Mouse (Mus musculus) thymus, adult 2 months (tissue): Measurements from ENCODE around the gene Pla2g4a. TPM values are rescaled to one million over a fixed set of nuclear protein-coding genes. Genes with fewer than 3 reads are reported as not detected.
A peak's percentile ranks its signal among the peaks of the same experiment; 100 is the strongest.

ENCODE experiments used
- DNase-seq: peaks from one replicate; pipeline ENCODE4 v3.0.0; 2021
- H3K27ac ChIP-seq: fragments of 200-500 bp; 2 replicates; pipeline ENCODE4 v1.5.1; 2012; ENCODE audit warnings: low read length, control low read depth; ENCODE audit not compliant: control insufficient read depth, insufficient read depth
- H3K27me3 ChIP-seq: fragments of 200-500 bp; 2 replicates; pipeline ENCODE4 v1.6.1; 2012; ENCODE audit warnings: mild to moderate bottlenecking, low read length, moderate library complexity, mixed read lengths; ENCODE audit not compliant: control insufficient read depth, insufficient read depth
- H3K36me3 ChIP-seq: fragments of 200-500 bp; 2 replicates; pipeline ENCODE4 v1.6.1; 2012; ENCODE audit warnings: mild to moderate bottlenecking, low read length, moderate library complexity; ENCODE audit not compliant: control insufficient read depth, insufficient read depth
- H3K4me1 ChIP-seq: fragments of 200-500 bp; replicated peaks from 2 replicates; pipeline ENCODE4 v1.6.1; 2012; ENCODE audit warnings: low read length; ENCODE audit not compliant: control insufficient read depth, insufficient read depth
- H3K4me3 ChIP-seq: fragments of 200-500 bp; 2 replicates; pipeline ENCODE4 v1.5.1; 2012; ENCODE audit warnings: mild to moderate bottlenecking, low read length, control low read depth, moderate library complexity; ENCODE audit not compliant: control insufficient read depth, insufficient read depth
- CTCF ChIP-seq: fragments of 200-500 bp; IDR thresholded peaks from 2 replicates; pipeline ENCODE4 v1.5.1; 2012; ENCODE audit warnings: mild to moderate bottlenecking, control low read depth, low read length, moderate library complexity, borderline replicate concordance; ENCODE audit not compliant: control insufficient read depth, poor library complexity, insufficient read depth; ENCODE audit errors: extremely low read depth
- POLR2A ChIP-seq: fragments of 200-500 bp; IDR thresholded peaks from 2 replicates; pipeline ENCODE4 v1.6.1; 2012; ENCODE audit warnings: mild to moderate bottlenecking, low read length, control low read depth, moderate library complexity; ENCODE audit not compliant: control insufficient read depth, poor library complexity, insufficient read depth; ENCODE audit errors: extremely low read depth
- WGBS: fragments of 180-500 bp; shearing (Covaris S2); methylation state at CpG from one replicate; pipeline ENCODE4 v1.1.7; 2018; 5-methylcytosine and 5-hydroxymethylcytosine counted together
- polyA plus RNA-seq: library from polyadenylated mRNA; depleted of rRNA; stranded (reverse); fragments of >200 nt; gene quantifications from 2 replicates; pipeline ENCODE4 v1.2.3, GENCODE M21; 2012; rRNA removed

The Pla2g4a gene
- polyA plus RNA-seq, result 1.3 and 1.7 TPM in 2 replicates

GRCm38 (mm10) chr1:149960734-149961424, at the start of gene Pla2g4a:
Gene Pla2g4a, minus strand, starts transcription at chr1:149961290.
- DNase-seq, result peak; percentile 25

GRCm38 (mm10) chr1:150010629-150010979, 49.5 kb upstream of the Pla2g4a start:
- TF ChIP-seq POLR2A (no peak), CTCF (no peak)
- DNase-seq, result no peak
- Histone ChIP-seq H3K27me3 (no peaks in the 10 kb centered on the region), H3K4me3 (no peak overlapping the region), H3K4me1 (no peaks in the 10 kb centered on the region), H3K36me3 (no peaks in the 10 kb centered on the region), H3K27ac (no peak overlapping the region)
- 76% methylated on average over 4 of the region's 4 CpGs for WGBS

More at GRCm38 (mm10) chr1:149960734-149961424, at the start of gene Pla2g4a:
- Histone ChIP-seq H3K4me1 (no peaks in the 10 kb centered on the region), H3K36me3 (no peaks in the 10 kb centered on the region), H3K27ac (peak within 1 kb of the TSS; percentile 29; the same call in 1 of the 2 replicates), H3K27me3 (no peaks in the 10 kb centered on the region), H3K4me3 (peak within 1 kb of the TSS; percentile 64)
- WGBS, result 2% methylated on average over 15 of the region's 15 CpGs
- TF ChIP-seq POLR2A, result no peak
- TF ChIP-seq CTCF, result no peak

GRCm38 (mm10) chr1:150009968-150010628, 49.0 kb upstream of the Pla2g4a start:
- H3K4me3 ChIP-seq, result no peak overlapping the region
- DNase-seq, result no peak
- H3K27me3 ChIP-seq, result no peaks in the 10 kb centered on the region
- 94% methylated on average over 18 of the region's 18 CpGs for WGBS
- no peak for TF ChIP-seq POLR2A
- no peak for TF ChIP-seq CTCF
- H3K36me3 ChIP-seq, result no peaks in the 10 kb centered on the region
- no peak overlapping the region for H3K27ac ChIP-seq
- no peaks in the 10 kb centered on the region for H3K4me1 ChIP-seq

GRCm38 (mm10) chr1:150009134-150009533, 48.0 kb upstream of the Pla2g4a start:
- H3K27me3 ChIP-seq, result no peaks in the 10 kb centered on the region
- H3K27ac ChIP-seq, result no peak overlapping the region
- no peak overlapping the region for H3K4me3 ChIP-seq
- H3K36me3 ChIP-seq, result no peaks in the 10 kb centered on the region
- DNase-seq, result no peak
- H3K4me1 ChIP-seq, result no peaks in the 10 kb centered on the region
- WGBS, result 96% methylated on average over 9 of the region's 9 CpGs
- no peak for TF ChIP-seq POLR2A
- no peak for TF ChIP-seq CTCF

- no peak overlapping the region for H3K27ac ChIP-seq
- no peaks in the 10 kb centered on the region for H3K27me3 ChIP-seq
- no peak for TF ChIP-seq CTCF
- no peak for TF ChIP-seq POLR2A
- no peak overlapping the region for H3K4me3 ChIP-seq
- no peaks in the 10 kb centered on the region for H3K36me3 ChIP-seq
- H3K4me1 ChIP-seq, result no peaks in the 10 kb centered on the region
- DNase-seq, result no peak
- WGBS, result 89% methylated on average over 1 of the region's 1 CpGs
These were observed 14.5 kb upstream of the Pla2g4a start for GRCm38 (mm10) chr1:149975626-149976025.

GRCm38 (mm10) chr1:149965826-149966225, 4.7 kb upstream of the Pla2g4a start:
- Histone ChIP-seq H3K4me1 (no peaks in the 10 kb centered on the region), H3K4me3 (no peak overlapping the region), H3K27ac (no peak overlapping the region), H3K27me3 (no peaks in the 10 kb centered on the region), H3K36me3 (no peaks in the 10 kb centered on the region)
- no peak for TF ChIP-seq POLR2A
- TF ChIP-seq CTCF, result no peak
- DNase-seq, result no peak
- WGBS, result 80% methylated on average over 1 of the region's 1 CpGs
